Mouse (Mus musculus): ENCODE measurements around the gene Pkd2l1.

DNA sequence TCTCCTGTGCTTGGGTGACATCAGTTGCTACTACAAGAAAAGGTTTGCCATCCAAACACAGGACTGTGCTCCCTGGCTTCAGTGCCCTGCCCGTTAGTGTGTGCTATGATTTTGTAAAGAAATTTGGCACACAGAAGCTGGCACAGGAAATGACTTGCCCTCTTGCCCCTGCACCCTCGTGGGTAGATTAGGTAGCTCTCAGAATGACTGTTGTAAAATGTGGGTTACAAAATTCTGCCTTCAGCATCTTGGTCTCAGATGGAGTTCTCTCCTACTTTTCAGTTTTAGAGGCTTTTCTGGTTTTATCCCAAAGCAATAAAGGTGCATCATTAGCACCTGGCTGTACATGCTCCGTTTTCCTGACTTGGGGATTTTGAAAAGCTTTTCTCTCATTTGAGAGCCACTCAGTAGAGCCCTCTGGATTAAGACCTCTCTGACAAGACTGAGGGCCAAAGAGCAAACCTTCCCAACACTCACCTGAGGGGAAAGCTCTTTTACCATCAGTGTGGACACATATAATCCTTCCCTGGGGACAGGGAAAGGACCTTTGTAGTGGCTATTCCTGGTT is 25.8 kb upstream of the Pkd2l1 start:
- TF ChIP-seq CTCF (IDR thresholded peaks at IDR 0.05; ENCODE audit: low read depth) (no peak), EP300 (optimal IDR thresholded peaks at IDR 0.05) (no peak)

Measured in stomach, postnatal 0 days (tissue).